Mouse (Mus musculus): ENCODE measurements at regions not wholly inside any gene's neighbourhood (a gene's known extent, or its start where the extent isn't known, plus 50 kb on each side); places are given as distances from the start of the nearest gene placed in this dataset.

- DNase-seq (ENCODE audit: low read depth), result peak; percentile 65
Observed at GRCm38 (mm10) chr15:6934564-6934980, 59.8 kb upstream of the Osmr start.

- no peak for DNase-seq (ENCODE audit: low read depth)
Observed at GRCm38 (mm10) chr15:6941491-6941890, 66.7 kb upstream of the Osmr start.

- no peak for DNase-seq (ENCODE audit: low read depth)
Observed at GRCm38 (mm10) chr15:6949236-6949635, 74.5 kb upstream of the Osmr start.

GRCm38 (mm10) chr15:6949686-6950085, 74.9 kb upstream of the Osmr start:
- DNase-seq (ENCODE audit: low read depth), result no peak

GRCm38 (mm10) chr15:6950503-6950902, 75.7 kb upstream of the Osmr start:
- DNase-seq (ENCODE audit: low read depth), result no peak

- DNase-seq (ENCODE audit: low read depth), result no peak
Observed at GRCm38 (mm10) chr15:6953556-6953955, 78.8 kb upstream of the Osmr start.

- DNase-seq (ENCODE audit: low read depth), result no peak
Observed at GRCm38 (mm10) chr15:6953970-6954791, 79.4 kb upstream of the Osmr start.

- peak; percentile 22 for DNase-seq (ENCODE audit: low read depth)
Observed at GRCm38 (mm10) chr15:6959911-6960310, 85.1 kb upstream of the Osmr start.

- no peak for DNase-seq (ENCODE audit: low read depth)
Observed at GRCm38 (mm10) chr15:6960753-6961746, 86.3 kb upstream of the Osmr start.

- DNase-seq (ENCODE audit: low read depth), result no peak
Observed at GRCm38 (mm10) chr15:6964635-6965034, 89.9 kb upstream of the Osmr start.

GRCm38 (mm10) chr15:6965446-6965845, 90.7 kb upstream of the Osmr start:
- DNase-seq (ENCODE audit: low read depth), result no peak

- DNase-seq (ENCODE audit: low read depth), result no peak
Observed at GRCm38 (mm10) chr15:6974410-6974809, 99.6 kb upstream of the Osmr start.

GRCm38 (mm10) chr15:6981430-6981829, 106.7 kb upstream of the Osmr start:
- DNase-seq (ENCODE audit: low read depth), result no peak

- DNase-seq (ENCODE audit: low read depth), result no peak
Observed at GRCm38 (mm10) chr15:6983320-6983719, 107.1 kb upstream of the Lifr start.

GRCm38 (mm10) chr15:6988187-6988586, 102.2 kb upstream of the Lifr start:
- no peak for DNase-seq (ENCODE audit: low read depth)

- no peak for DNase-seq (ENCODE audit: low read depth)
Observed at GRCm38 (mm10) chr15:6989094-6989493, 101.3 kb upstream of the Lifr start.

GRCm38 (mm10) chr15:6993226-6993625, 97.2 kb upstream of the Lifr start:
- DNase-seq (ENCODE audit: low read depth), result no peak

- DNase-seq (ENCODE audit: low read depth), result peak; percentile 64
Observed at GRCm38 (mm10) chr15:6995246-6995645, 95.2 kb upstream of the Lifr start.

- no peak for DNase-seq (ENCODE audit: low read depth)
Observed at GRCm38 (mm10) chr15:6997871-6998270, 92.5 kb upstream of the Lifr start.

GRCm38 (mm10) chr15:6998576-6999070, 91.8 kb upstream of the Lifr start:
- no peak for DNase-seq (ENCODE audit: low read depth)

- DNase-seq (ENCODE audit: low read depth), result no peak
Observed at GRCm38 (mm10) chr15:6999667-7000066, 90.7 kb upstream of the Lifr start.

- no peak for DNase-seq (ENCODE audit: low read depth)
Observed at GRCm38 (mm10) chr15:7002226-7002625, 88.2 kb upstream of the Lifr start.

GRCm38 (mm10) chr15:7003311-7003710, 87.1 kb upstream of the Lifr start:
- DNase-seq (ENCODE audit: low read depth), result no peak
